Mouse (Mus musculus): ENCODE measurements around the gene Sbno2. TPM values are rescaled to one million over a fixed set of nuclear protein-coding genes. Genes with fewer than 3 reads are reported as not detected.

The Sbno2 gene
- polyA plus RNA-seq, 1 experiment from 2014 or later, result 14.1 TPM

GRCm38 (mm10) chr10:80149291-80150225 is 44.2 kb upstream of the Sbno2 start:
- Histone ChIP-seq H3K27ac (ENCODE audit: low read depth) (peak overlapping the region; percentile 99), H3K4me2 (ENCODE audit: low read length) (peak overlapping the region; percentile 98), H3K9me3 (ENCODE audit: control insufficient read depth, low read length) (no peaks in the 10 kb centered on the region), H3K4me1 (replicated peaks; ENCODE audit: control insufficient read depth, insufficient read depth, low read length) (peaks cover 42% of the 10 kb centered on the region), H3K4me3 (ENCODE audit: low read depth, low read length) (peak overlapping the region; percentile 93), H3K9ac (ENCODE audit: low read length) (peak overlapping the region; percentile 99), H3K36me3 (ENCODE audit: control insufficient read depth, insufficient read depth, low read length) (peaks cover 56% of the 10 kb centered on the region), H3K27me3 (replicated peaks; ENCODE audit: control insufficient read depth, insufficient read depth, low read length) (no peaks in the 10 kb centered on the region)
- under 1% methylated on average over 88 of the region's 88 CpGs for WGBS
- peak; percentile 98 for DNase-seq (ENCODE audit: low spot score)
- peak; percentile 82 for ATAC-seq (replicated peaks; ENCODE audit: low FRiP score, low TSS enrichment, low read depth)

DNA sequence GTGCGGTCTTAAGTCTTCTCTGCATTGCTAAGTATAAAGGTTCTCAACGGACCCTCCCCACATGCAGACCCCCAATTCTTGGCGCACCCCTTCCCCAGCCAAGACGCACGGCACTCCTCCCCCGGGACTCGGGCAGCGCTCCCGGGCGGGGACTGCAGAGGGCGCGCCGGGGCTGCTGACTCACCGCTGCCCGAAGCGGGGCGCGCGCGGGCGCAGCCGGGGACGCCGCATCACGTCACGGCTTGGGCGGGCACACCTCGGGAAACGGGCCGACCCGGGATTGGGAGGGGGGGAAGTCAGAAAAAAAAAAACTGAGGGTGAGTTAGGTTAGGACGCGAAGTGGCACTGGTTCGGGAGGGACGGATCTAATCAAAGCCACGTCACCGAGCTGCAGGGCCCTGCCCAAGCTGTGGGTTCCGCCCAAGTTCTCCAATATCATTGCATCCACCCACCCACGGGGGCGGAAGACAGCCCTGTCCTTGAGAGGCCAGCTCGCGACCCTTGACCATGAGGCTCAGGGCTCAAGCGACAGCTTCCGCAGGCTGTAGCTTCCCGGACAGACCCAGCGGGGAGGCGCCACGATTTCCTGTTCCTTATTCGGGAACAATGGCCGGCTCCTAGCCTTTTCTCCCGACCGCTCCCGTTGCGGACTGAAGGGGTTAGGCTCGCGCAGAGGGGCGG is 43.4 kb upstream of the Sbno2 start:
- H3K27me3 ChIP-seq (replicated peaks; ENCODE audit: control insufficient read depth, insufficient read depth, low read length), result no peaks in the 10 kb centered on the region
- DNase-seq (ENCODE audit: low spot score) (peak; percentile 95), ATAC-seq (replicated peaks; ENCODE audit: low FRiP score, low TSS enrichment, low read depth) (peak; percentile 25)
- H3K27ac ChIP-seq (ENCODE audit: low read depth), result peak overlapping the region; percentile 99
- H3K9ac ChIP-seq (ENCODE audit: low read length), result peak overlapping the region; percentile 96
- peaks cover 56% of the 10 kb centered on the region for H3K36me3 ChIP-seq (ENCODE audit: control insufficient read depth, insufficient read depth, low read length)
- H3K4me3 ChIP-seq (ENCODE audit: low read depth, low read length), result peak overlapping the region; percentile 93
- WGBS, result under 1% methylated on average over 57 of the region's 57 CpGs
- peaks cover 35% of the 10 kb centered on the region for H3K4me1 ChIP-seq (replicated peaks; ENCODE audit: control insufficient read depth, insufficient read depth, low read length)
- H3K4me2 ChIP-seq (ENCODE audit: low read length), result peak overlapping the region; percentile 54
- H3K9me3 ChIP-seq (ENCODE audit: control insufficient read depth, low read length), result no peaks in the 10 kb centered on the region

DNA sequence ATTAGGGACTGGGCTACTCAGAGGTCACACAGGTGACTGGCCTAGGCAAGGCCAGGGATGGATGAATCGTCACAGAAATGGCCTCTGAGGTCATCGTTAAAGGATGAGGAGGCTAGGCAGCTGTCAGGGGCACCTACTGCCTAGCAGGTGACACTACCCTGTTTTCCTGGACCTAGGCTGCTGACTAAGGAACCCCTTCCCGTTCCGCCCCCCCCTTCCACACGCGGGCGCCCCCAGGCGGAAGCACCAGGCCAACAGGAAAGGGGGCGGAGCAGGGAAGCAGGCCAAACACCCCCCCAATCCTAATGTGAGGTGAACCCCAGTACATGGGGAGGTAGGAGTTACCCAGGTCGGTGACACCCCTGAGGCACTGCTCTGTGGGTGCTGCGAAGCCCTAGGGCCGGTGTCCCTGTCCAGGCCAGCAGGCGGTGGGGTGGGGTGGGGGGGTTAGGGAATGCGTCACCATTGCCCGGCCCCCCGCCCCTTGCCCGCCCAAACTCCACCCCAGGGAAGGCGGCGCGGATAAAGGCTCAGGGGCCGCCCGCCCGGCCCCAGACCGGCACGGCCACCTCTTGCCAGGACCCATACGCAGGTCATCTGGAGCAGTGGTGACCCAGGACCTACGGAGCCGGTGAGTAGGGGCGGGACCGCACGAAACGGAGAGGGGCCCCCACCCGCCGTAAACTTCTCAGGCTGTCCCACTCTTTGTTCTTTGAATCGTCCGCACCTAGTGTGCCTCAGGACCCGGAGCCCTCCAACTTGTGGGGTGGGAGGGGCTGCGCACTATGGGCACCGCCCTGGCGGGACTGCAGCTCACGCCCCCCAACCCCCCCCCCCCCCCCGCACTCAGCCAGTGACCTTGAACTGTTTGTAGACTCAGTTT is 42.6 kb upstream of the Sbno2 start, which contains the start of gene Midn:
Midn (plus strand) TSS at position 554 of the 883 bp plus-strand sequence.
- Histone ChIP-seq H3K27ac (ENCODE audit: low read depth) (peak within 1 kb of the TSS; percentile 99), H3K36me3 (ENCODE audit: control insufficient read depth, insufficient read depth, low read length) (peaks cover 53% of the 10 kb centered on the region), H3K9ac (ENCODE audit: low read length) (peak within 1 kb of the TSS; percentile 96), H3K27me3 (replicated peaks; ENCODE audit: control insufficient read depth, insufficient read depth, low read length) (no peaks in the 10 kb centered on the region), H3K4me2 (ENCODE audit: low read length) (peak within 1 kb of the TSS; percentile 54), H3K4me3 (ENCODE audit: low read depth, low read length) (peak within 1 kb of the TSS; percentile 93), H3K9me3 (ENCODE audit: control insufficient read depth, low read length) (no peaks in the 10 kb centered on the region), H3K4me1 (replicated peaks; ENCODE audit: control insufficient read depth, insufficient read depth, low read length) (peaks cover 32% of the 10 kb centered on the region)
- ATAC-seq (replicated peaks; ENCODE audit: low FRiP score, low TSS enrichment, low read depth) (peak; percentile 46), DNase-seq (ENCODE audit: low spot score) (peak; percentile 93)
- WGBS, result under 1% methylated on average over 34 of the region's 42 CpGs

GRCm38 (mm10) chr10:80147146-80147718 is 41.9 kb upstream of the Sbno2 start:
- peaks cover 46% of the 10 kb centered on the region for H3K36me3 ChIP-seq (ENCODE audit: control insufficient read depth, insufficient read depth, low read length)

GRCm38 (mm10) chr10:80146568-80147011 is 41.2 kb upstream of the Sbno2 start:
- H3K27ac ChIP-seq (ENCODE audit: low read depth), result peak overlapping the region; percentile 99
- H3K36me3 ChIP-seq (ENCODE audit: control insufficient read depth, insufficient read depth, low read length), result peaks cover 40% of the 10 kb centered on the region
- no peak overlapping the region; the same call in 1 of the 2 replicates for H3K4me2 ChIP-seq (ENCODE audit: low read length)

More at GRCm38 (mm10) chr10:80147146-80147718, 41.9 kb upstream of the Sbno2 start:
- H3K4me1 ChIP-seq (replicated peaks; ENCODE audit: control insufficient read depth, insufficient read depth, low read length), result peaks cover 28% of the 10 kb centered on the region
- peak overlapping the region; percentile 54 for H3K4me2 ChIP-seq (ENCODE audit: low read length)
- peak overlapping the region; percentile 99 for H3K27ac ChIP-seq (ENCODE audit: low read depth)
- ATAC-seq (replicated peaks; ENCODE audit: low FRiP score, low TSS enrichment, low read depth), result no peak
- peak; percentile 65 for DNase-seq (ENCODE audit: low spot score)
- no peaks in the 10 kb centered on the region for H3K9me3 ChIP-seq (ENCODE audit: control insufficient read depth, low read length)
- H3K4me3 ChIP-seq (ENCODE audit: low read depth, low read length), result no peak overlapping the region
- H3K27me3 ChIP-seq (replicated peaks; ENCODE audit: control insufficient read depth, insufficient read depth, low read length), result no peaks in the 10 kb centered on the region
- no peak overlapping the region for H3K9ac ChIP-seq (ENCODE audit: low read length)
- 61% methylated on average over 5 of the region's 5 CpGs for WGBS

GRCm38 (mm10) chr10:80145896-80146295 is 40.5 kb upstream of the Sbno2 start:
- ATAC-seq (replicated peaks; ENCODE audit: low FRiP score, low TSS enrichment, low read depth), result no peak

More at GRCm38 (mm10) chr10:80146568-80147011, 41.2 kb upstream of the Sbno2 start:
- 79% methylated on average over 4 of the region's 4 CpGs for WGBS
- ATAC-seq (replicated peaks; ENCODE audit: low FRiP score, low TSS enrichment, low read depth) (no peak), DNase-seq (ENCODE audit: low spot score) (no peak)
- H3K9ac ChIP-seq (ENCODE audit: low read length), result 0 out of 2 replicates have a peak overlapping the region, but pooled peaks have one; percentile 25
- H3K9me3 ChIP-seq (ENCODE audit: control insufficient read depth, low read length), result no peaks in the 10 kb centered on the region
- H3K4me1 ChIP-seq (replicated peaks; ENCODE audit: control insufficient read depth, insufficient read depth, low read length), result peaks cover 28% of the 10 kb centered on the region
- H3K4me3 ChIP-seq (ENCODE audit: low read depth, low read length), result no peak overlapping the region
- H3K27me3 ChIP-seq (replicated peaks; ENCODE audit: control insufficient read depth, insufficient read depth, low read length), result no peaks in the 10 kb centered on the region

DNA sequence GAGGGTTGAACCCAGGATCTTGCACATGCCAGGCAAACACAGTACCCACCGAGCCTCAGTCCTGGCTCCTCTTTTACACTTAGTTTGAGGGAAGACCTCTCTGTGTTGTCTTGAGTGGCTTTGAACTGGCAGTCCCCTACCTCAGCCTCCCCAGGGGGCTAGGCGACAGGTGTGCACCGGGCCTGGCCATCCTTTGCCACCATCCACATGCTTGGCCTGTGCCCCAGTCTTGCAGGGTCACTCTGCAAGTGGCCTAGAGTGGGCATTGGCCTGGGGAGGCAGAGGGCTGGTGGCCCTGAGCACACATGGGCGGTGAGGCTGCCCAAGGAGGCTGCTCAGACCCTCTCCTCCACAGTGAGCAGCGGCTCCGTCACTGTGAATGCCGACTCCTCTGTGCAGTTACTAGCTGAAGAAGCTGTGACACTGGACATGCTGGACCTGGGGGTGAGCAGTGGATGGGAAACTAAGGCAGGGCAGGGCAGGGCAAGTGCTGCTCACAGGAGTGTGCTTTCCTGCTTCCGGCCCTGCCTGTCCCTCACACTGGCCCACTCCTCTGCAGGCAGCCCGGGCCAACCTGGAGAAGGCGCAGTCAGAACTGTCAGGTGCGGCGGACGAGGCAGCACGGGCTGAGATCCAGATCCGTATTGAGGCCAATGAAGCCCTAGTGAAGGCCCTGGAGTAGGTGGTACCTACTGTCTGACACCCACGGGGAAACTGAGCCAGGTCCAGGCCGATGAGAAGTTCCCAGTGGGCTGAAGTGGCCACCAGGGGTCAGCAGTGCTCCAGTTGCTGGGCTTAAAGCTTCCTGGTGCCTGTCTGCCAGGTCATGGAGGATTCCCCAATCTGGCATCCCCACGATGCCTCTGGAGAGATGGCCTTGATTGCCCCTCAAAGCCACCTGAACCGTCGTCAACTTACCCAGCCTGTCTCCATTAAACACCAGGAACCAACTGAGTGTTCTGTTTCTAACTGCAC is 39.8 kb upstream of the Sbno2 start:
- no peak for ATAC-seq (replicated peaks; ENCODE audit: low FRiP score, low TSS enrichment, low read depth)
- H3K27me3 ChIP-seq (replicated peaks; ENCODE audit: control insufficient read depth, insufficient read depth, low read length), result no peaks in the 10 kb centered on the region
- H3K4me2 ChIP-seq (ENCODE audit: low read length), result no peak overlapping the region
- peak; percentile 88 for DNase-seq (ENCODE audit: low spot score)
- H3K36me3 ChIP-seq (ENCODE audit: control insufficient read depth, insufficient read depth, low read length), result peaks cover 37% of the 10 kb centered on the region
- H3K4me3 ChIP-seq (ENCODE audit: low read depth, low read length), result no peak overlapping the region
- H3K4me1 ChIP-seq (replicated peaks; ENCODE audit: control insufficient read depth, insufficient read depth, low read length), result peaks cover 28% of the 10 kb centered on the region
- 69% methylated on average over 20 of the region's 20 CpGs for WGBS
- 0 out of 2 replicates have a peak overlapping the region, but pooled peaks have one; percentile 18 for H3K27ac ChIP-seq (ENCODE audit: low read depth)
- H3K9ac ChIP-seq (ENCODE audit: low read length), result no peak overlapping the region
- H3K9me3 ChIP-seq (ENCODE audit: control insufficient read depth, low read length), result no peaks in the 10 kb centered on the region

More at GRCm38 (mm10) chr10:80145896-80146295, 40.5 kb upstream of the Sbno2 start:
- Histone ChIP-seq H3K4me2 (ENCODE audit: low read length) (no peak overlapping the region), H3K4me1 (replicated peaks; ENCODE audit: control insufficient read depth, insufficient read depth, low read length) (peaks cover 28% of the 10 kb centered on the region), H3K4me3 (ENCODE audit: low read depth, low read length) (no peak overlapping the region), H3K27ac (ENCODE audit: low read depth) (0 out of 2 replicates have a peak overlapping the region, but pooled peaks have one; percentile 18), H3K9ac (ENCODE audit: low read length) (no peak overlapping the region), H3K9me3 (ENCODE audit: control insufficient read depth, low read length) (no peaks in the 10 kb centered on the region), H3K36me3 (ENCODE audit: control insufficient read depth, insufficient read depth, low read length) (peaks cover 37% of the 10 kb centered on the region), H3K27me3 (replicated peaks; ENCODE audit: control insufficient read depth, insufficient read depth, low read length) (no peaks in the 10 kb centered on the region)
- no peak for DNase-seq (ENCODE audit: low spot score)
- 79% methylated on average over 6 of the region's 6 CpGs for WGBS

Data from intestine, embryonic 14.5 days (tissue).